Mouse (Mus musculus) effector memory CD4-positive, alpha-beta T cell, adult 7 months (primary cell): ENCODE results near the gene Gm13757. TPM values are rescaled to one million over a fixed set of nuclear protein-coding genes. Genes with fewer than 3 reads are reported as not detected.

Experiments
- polyA plus RNA-seq: library from polyadenylated mRNA; unstranded; fragments of 100-300 nt; shearing (Covaris generic); gene quantifications from one replicate; pipeline ENCODE4 v1.2.1, GENCODE M21; 2017

Gene Gm13757
- polyA plus RNA-seq, result not detected

DNA sequence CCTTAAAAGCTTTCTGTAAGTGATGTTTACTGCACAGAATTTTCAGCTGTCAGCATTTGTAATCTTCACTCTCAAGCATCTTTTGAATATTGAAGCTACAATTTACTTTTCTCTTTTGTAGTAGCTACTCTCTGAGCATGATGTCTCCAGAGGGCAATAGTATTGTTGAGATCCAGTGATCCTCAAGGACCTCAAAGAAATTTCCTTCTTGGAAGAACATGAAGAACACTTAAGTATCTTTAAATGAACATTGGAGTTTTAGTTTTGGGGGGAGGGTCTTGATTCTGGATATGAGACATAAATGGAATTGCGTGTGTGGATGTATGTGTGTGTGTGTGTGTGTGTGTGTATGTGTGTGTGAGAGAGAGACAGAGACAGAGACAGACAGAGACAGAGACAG is at the start of gene Gm13757:
TSS of gene Gm13757 (minus strand) at position 101 of the 400 bp plus-strand sequence.

DNA sequence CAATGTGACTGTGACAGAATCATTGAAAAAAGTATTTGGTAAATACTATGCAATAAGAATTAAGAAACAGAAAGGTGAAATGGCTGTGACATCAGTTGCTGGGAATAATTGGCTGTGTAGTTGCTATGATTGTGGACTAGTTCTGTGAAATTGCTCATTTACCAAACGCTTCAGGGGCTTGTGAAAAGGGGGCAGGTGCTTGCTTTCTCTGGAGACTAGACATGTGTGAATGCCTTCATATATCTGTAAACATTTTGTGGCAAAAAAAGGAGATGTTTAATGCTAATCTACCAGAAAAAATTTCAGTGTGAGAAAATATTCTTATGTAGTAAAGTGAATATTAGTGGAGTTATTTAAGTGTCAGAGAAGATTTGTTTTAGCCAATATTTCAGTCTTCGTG is 44.1 kb upstream of the Gm13757 start, which contains the start of gene Olfr1185-ps1:
TSS of gene Olfr1185-ps1 (plus strand) at position 301 of the 400 bp plus-strand sequence.

DNA sequence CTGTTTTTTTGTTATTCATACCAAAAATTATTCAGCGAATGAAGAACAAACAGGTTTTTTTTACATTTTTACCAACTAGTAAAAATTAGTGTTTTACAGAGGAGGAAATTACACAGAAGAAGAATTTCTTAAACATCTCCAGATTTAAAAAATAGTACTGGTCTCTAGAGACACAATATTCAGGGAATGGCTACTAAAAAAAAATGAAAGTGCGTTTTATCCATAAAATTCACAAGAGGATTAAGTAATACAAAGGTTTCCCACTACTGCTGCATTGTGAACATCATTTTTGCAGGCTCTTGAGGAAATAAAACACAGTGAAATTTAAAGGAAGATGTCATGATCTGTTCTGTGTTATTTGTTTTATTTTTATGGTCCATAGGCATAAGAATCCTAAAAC is 34.4 kb upstream of the Gm13757 start, which contains the start of gene Olfr1184:
TSS of gene Olfr1184 (plus strand) at position 301 of the 400 bp plus-strand sequence.

DNA sequence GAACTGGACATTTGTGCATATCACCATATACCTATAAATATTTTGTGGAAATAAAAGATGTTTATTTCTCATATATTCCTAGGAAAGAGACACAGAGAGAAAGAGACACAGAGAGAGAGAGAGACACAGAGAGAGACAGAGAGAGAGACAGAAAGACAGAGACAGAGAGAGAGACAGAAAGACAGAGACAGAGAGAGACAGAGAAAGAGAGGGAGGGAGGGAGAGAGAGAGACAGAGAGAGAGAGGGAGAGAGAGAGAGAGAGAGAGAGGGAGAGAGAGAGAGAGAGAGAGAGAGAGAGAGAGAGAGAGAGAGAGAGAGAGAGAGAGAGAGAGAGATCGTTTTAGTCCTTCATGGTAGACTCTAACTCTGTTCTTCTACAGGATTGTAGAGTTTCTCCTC is 5.6 kb upstream of the Gm13757 start, which contains the start of gene Olfr1183:
TSS of gene Olfr1183 (plus strand) at position 301 of the 400 bp plus-strand sequence.

DNA sequence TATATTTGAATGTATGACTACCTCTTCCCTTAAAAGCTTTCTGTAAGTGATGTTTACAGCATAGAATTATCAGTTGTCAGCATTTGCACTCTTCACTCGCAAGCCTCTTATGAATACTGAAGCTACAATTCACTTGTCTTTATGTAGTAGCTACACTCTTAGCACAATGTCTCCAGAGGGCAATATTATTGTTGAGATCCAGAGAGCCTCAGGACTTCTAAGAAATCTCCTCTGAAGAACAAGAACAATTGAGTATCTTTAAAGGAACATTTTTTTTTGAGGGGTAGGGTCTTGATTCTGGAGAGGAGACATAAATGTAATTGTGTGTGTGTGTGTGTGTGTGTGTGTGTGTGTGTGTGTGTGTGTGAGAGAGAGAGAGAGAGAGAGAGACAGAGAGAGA is 22.9 kb downstream of the Gm13757 start, which contains the start of gene Olfr1181:
TSS of gene Olfr1181 (minus strand) at position 101 of the 400 bp plus-strand sequence.

DNA sequence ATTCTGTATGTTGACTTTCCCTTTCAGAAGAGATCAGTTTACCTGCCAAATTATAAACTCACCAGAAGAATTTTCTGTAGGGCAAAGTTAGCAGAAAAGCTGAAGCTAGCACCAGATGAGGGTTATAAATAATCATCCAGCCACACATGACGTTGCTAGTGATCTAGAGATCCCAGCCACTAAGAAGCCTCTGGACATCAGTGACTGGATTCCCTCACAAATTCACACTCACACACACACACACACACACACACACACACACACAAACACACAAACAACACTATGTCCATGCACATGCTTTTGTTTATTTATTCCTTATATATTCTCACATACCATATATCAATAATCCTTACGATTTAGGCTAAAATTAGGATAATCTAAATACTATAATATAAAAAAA is 29.9 kb downstream of the Gm13757 start, which contains the start of gene Olfr1180:
TSS of gene Olfr1180 (minus strand) at position 101 of the 400 bp plus-strand sequence.

DNA sequence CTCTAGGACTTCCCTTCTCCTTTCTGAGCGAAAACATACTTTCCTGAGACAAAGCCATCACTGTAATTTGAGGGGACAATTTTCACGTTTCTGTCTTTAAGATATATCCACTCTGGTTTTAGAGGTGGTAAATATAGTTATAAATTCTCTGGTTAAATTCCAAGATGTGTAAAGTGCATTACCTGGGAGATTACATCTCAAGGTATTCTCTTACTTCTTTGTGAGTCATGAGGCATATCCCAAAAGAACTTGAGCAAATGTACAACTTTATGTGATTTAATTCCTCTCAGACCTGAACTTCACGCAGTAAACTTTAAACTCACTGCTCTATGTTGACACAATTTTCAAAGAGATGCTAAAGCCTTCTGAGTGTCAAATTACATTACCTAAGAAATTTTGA is 42.6 kb downstream of the Gm13757 start, which contains the start of gene Olfr1179:
TSS of gene Olfr1179 (minus strand) at position 101 of the 400 bp plus-strand sequence.

Other genes with a start within 250 kb of the Gm13757 start
- not detected for gene Olfr1170, start 220.8 kb downstream of the Gm13757 start, polyA plus RNA-seq
- 0.10 TPM for gene Olfr1173, start 169.3 kb downstream of the Gm13757 start, polyA plus RNA-seq
- not detected for gene Olfr1174-ps, start 134.0 kb downstream of the Gm13757 start, polyA plus RNA-seq
- gene Olfr1175-ps, start 121.9 kb downstream of the Gm13757 start, polyA plus RNA-seq, result 0.09 TPM
- gene Olfr1176, start 112.4 kb downstream of the Gm13757 start, polyA plus RNA-seq, result not detected
- gene Olfr1177-ps, start 102.6 kb downstream of the Gm13757 start, polyA plus RNA-seq, result not detected
- gene Olfr1178, start 62.1 kb downstream of the Gm13757 start, polyA plus RNA-seq, result 0.06 TPM
- not detected for gene Olfr1179, start 42.7 kb downstream of the Gm13757 start, polyA plus RNA-seq
- gene Olfr1180, start 30.0 kb downstream of the Gm13757 start, polyA plus RNA-seq, result not detected
- not detected for gene Olfr1181, start 23.0 kb downstream of the Gm13757 start, polyA plus RNA-seq
- not detected for gene Olfr1183, start 5.7 kb upstream of the Gm13757 start, polyA plus RNA-seq
- gene Olfr1184, start 34.5 kb upstream of the Gm13757 start, polyA plus RNA-seq, result 0.80 TPM
- not detected for gene Olfr1185-ps1, start 44.2 kb upstream of the Gm13757 start, polyA plus RNA-seq
- not detected for gene Olfr1186, start 69.4 kb upstream of the Gm13757 start, polyA plus RNA-seq
- gene Olfr1188, start 107.8 kb upstream of the Gm13757 start, polyA plus RNA-seq, result not detected
- gene Olfr1189, start 137.3 kb upstream of the Gm13757 start, polyA plus RNA-seq, result not detected
- not detected for gene Olfr1191-ps1, start 191.4 kb upstream of the Gm13757 start, polyA plus RNA-seq
- not detected for gene Olfr1192-ps1, start 199.4 kb upstream of the Gm13757 start, polyA plus RNA-seq
- not detected for gene Olfr1193, start 226.5 kb upstream of the Gm13757 start, polyA plus RNA-seq
- not detected for gene Olfr1195, start 240.1 kb upstream of the Gm13757 start, polyA plus RNA-seq